Mouse (Mus musculus): ENCODE results near the gene Hrh1.

Gene Hrh1

DNA sequence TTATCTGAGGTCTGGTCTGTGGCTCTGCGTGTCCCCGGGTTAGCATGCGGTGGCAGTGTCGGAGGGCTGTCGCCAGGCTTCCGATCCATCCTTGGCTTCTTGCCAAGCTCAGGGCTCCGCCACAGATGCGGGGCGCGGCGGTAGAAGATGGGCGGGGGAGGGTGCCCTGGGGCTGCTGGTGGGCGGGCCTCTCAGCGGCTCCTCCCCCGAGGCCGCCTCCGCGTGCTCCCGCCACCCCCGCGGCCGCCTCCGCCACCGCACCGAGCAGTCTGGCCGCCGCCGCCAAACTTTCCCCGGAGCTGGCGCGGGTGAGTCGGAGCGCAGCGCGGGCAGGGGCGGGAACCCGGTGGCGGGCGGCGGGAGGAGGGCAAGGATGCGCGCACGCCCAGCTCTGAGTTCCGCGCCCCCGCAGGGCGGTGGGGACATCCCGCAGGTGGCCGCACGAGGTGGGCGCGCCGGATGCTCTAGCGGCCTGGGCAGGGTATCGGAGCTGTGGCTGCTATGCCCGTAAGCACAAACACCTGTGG is at the start of gene Hrh1:
Hrh1 (plus strand) TSS at position 246 of the 527 bp plus-strand sequence.
- peak; percentile 92 for DNase-seq

DNA sequence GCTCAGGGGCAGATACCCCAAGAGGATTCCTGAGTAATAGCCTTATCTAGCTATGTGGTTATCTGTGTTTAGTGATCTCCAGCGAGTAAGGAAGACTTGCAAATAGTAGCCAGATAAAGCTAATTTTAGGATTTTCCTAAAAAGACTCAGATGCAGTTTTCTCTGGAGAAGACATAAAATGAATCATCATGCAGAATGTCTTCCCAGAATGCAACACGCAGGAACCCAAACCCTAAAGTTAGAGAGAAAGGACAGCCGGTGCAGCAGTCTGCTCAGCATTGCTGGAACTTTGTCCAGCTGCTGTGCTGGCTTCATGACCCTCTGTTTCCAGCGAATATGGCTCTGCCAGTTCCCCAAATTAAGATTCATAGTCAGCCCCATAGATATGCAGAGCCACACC is 43.1 kb upstream of the Hrh1 start:
- DNase-seq: no peak

DNA sequence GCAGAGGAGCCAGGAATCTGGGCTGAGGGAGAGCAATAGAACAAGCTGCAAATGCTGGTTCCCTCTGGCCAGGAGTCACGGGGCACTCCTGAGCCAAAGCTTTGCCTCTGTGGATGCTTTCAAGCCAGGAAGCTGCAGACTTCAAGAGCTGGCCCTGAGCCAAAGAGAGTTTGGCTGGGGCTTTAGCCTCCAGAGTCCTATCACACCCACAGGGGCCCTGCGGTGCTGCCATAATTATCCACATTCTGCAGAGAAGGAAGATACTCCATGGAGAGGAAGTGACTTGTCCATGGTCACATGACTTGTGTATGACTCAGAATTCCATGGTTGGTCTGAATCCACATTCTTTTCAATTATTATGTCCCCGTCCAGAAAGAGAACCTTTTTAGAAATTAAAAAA is 39.6 kb upstream of the Hrh1 start:
- no peak for DNase-seq

DNA sequence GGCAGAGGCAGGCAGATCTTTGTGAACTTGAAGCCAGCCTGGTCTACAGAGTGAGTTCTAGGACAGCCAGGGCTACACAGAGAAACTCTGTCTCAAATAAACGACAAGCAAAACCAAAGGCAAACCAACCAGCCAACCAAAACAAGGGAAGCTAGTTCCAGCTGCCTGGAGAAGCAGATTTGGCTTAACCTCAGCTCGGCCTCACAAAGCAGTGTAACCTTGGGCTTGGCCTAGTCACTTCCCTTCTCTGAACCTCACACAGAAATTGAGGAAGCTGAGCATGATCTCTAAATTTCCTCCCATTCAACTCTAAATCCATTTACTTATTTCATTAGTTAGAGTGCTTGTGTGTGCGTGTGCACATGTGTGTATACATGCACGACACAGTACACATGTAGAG is 35.4 kb upstream of the Hrh1 start:
- DNase-seq: no peak

DNA sequence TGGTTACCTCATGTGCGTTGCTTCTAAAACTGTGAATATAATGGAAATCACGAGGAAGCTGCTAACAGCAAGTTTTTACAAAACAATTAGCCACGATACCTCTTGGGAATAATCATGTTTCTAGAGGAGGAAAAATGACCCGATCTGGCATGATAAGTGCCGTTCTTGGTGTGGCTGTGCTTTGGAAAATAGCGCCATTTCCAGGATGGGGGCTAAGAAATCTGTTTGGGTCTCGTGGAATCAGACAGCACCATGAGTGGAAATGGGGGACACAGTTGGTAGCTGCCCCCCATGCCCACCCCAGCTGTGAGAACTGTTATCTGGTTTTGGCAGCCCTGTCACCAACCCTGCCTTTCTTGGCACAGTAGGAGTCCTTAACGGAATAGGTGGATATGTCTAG is 34.0 kb upstream of the Hrh1 start:
- DNase-seq: no peak

DNA sequence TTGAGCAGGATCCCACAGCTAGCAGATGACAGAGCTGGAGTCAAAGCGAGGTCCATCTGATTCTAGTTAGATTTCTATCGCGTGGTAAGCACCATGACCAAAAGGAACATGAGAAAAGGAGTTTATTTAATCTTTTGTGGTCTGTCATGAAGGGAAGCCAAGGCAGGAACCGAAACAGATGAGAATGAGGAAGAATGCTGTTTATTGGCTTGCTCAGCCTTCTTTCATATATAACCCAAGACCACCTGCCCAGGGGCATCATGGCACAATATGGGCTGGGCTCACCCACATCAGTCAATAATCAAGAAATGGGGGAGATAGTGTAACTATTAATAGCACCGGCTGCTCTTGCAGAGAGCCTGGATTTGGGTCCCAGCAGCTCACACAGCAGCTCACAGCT is 33.0 kb upstream of the Hrh1 start:
- DNase-seq: no peak

DNA sequence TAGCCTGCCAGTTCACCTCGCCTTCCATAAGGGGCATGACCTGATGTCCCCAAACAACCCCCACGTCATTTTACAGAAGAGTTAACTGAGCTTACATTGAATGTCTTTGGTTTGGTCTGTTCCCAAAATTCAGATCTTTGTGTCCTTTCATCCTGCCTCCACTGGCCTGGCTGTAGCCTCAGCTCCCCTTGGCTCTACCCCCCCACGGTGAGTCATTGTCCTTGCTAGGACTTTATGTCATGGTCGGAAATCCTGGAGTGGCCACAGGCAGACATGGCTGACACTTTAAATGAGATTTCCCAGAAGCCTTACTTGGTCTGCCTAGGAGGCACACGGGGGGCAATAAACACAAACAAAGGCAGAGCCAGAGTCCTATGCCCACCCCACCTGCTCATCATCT is 31.5 kb upstream of the Hrh1 start:
- no peak for DNase-seq

DNA sequence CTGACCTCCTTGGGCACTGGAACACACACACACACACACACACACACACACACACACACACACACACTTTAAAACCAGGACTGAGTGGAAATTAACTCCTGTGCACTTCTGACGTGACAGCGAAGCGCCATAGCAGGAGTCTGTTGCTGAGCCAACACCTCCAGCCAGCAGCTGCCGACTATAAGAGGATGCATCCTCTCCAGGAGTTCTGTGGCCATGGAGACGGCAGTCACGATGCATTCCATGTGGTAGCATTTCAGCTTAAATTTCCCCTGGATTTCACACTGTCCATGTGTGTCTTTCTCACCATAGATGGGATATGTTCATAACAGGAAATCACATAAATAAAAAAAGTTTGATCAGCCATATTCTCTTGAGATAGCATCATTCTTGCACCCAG is 30.1 kb upstream of the Hrh1 start:
- no peak for DNase-seq

DNA sequence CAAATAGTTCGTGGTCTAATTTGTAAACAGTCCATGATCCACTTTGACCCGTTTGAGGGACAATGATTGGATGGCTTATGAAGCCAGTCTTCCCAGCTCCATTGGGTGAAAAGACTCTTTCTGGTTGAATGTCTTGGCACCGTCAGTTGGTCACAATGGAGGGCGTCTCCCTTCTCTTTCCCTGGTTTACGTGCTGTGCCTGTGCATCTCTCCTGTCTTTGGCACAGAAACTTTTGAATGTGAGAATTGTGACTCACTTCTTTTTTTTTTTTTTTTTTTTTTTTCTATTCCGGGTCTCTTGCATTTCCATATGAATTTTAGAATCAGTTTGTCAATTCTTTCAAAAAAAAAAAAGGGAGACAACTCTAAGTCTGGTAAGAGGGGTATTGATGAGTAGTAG is 29.5 kb upstream of the Hrh1 start:
- no peak for DNase-seq

DNA sequence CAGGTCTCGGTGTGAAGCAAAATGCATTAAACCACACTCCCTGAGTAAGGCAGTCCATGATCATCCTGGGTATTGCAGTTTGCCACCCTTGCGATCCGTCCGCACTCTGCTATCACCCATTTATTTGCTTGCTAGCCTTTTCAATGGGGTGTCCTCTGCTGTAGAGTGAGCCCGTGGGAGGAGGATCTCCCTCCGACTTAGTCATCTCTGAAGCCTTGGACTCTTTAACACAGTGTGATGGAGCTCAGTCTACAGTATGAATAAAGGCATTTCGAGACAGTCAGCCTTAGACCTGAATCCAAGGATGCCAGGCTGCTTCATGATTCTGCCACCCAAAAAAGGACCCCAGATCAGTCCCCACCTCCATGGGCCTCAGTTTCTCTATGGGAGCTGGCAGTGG is 25.0 kb upstream of the Hrh1 start:
- DNase-seq: no peak

DNA sequence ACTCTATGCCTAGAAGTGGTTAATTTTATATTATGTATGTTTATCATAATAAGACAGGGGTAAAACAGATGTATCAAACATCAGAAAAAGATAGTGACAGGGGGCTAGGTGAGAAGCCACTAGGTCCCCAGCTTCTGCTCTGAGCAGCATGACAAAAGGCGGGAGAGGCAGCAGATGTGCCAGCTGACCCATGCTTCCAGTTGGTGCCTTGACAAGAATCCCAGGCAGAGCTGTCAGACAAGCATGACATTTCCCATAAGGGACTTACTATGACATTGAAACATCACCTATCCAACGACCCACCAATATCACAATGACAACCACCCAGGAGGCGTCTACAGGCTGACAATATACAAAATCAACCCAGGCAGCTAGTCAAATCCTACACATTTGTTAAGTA is 16.9 kb upstream of the Hrh1 start:
- no peak for DNase-seq

DNA sequence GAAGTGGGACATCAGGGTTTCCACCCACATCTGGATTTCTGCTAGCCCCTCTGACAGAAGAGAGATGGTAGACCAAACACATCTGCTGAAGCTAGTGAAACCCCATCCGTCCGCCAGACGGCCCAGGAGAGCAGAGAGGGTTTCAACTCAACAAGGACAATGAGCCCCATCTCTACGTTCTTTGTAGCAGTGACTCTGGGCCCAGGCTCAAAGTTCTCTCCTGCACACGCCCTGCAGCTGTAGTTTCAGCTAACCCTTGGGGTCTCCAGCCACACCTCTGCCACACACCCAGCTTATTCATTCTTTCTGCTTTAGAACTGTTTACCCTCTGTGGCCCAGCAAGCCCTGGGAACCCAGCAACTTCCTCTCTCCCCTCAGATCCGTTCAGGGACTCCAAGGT is 10.4 kb upstream of the Hrh1 start:
- no peak for DNase-seq

DNA sequence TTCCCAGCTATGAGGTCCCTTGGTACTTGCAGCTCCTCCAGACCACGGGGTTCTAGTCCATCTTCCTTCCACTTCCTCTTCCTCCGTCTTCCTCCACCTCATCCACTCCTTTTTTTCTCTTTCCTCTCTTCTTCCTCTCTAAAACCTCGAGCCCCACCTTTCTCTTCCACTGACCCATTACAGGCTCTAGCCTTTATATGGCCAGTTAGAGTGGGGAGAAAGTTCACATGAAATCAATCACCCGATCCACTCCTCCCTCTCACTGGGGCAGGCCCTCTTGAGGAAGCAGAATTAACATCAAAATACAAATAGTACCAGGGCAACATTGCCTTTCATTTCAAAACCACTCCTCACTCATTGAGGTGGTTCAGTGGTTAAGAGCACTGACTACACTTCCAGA is 9.9 kb upstream of the Hrh1 start:
- no peak for DNase-seq

DNA sequence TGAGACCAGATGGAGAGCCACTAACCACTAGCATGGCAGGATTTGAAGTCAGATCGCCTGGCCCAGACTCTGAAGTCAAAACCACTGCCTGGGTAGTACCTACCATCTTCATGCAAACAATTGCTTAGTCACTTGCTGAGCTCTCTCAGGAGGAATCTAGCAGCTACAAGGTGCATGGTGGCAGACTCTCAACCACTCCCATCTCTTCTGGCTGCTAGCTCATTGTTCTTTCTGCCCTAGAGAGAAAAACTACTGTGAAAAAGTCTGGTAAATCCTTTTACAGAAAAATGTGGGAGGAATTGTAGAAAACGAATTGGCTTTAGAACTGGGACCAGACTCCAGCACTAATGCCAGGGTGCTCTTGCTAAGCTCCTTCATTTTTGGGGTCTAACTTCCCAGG is 7.6 kb upstream of the Hrh1 start:
- DNase-seq: no peak

DNA sequence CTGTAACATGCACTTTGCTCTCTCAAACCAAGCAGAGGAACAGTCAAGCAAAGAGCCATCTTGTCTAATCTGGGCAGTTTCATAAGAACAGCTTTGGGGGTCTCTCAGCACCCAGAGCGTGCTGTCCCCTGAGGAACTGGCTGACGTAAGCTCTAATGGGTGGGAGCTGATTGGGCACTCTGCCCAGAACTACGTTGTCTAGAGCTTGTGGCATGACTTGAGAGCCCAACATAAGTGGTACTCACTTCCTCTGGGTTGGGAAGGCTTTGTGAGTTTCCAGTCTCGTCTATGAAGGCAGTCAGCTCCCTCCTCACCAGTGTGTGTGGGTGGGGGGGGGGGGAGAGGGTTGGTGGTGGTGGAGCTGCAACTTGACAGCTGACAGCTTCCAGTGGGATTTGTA is 2.8 kb upstream of the Hrh1 start:
- DNase-seq: no peak

DNA sequence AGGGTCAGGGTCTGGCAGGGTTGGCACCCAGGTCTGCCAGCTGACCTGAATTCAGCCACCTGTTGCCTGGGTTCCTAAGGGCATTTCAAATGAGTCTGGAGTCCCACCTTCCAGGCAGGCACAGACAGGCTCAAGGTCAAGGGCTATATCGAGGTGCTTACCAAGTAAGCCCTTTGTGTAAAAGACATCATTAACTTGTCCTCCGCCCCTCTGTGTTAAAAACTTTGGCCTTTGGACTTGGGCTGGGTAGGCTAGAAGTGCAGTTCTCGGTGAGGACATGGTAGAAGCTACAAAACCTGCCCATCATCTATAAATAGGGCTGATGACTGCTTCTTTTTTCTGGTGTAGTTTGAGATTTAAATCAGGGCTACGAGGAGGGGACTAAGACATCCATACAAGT is 1.1 kb upstream of the Hrh1 start:
- DNase-seq: no peak

DNA sequence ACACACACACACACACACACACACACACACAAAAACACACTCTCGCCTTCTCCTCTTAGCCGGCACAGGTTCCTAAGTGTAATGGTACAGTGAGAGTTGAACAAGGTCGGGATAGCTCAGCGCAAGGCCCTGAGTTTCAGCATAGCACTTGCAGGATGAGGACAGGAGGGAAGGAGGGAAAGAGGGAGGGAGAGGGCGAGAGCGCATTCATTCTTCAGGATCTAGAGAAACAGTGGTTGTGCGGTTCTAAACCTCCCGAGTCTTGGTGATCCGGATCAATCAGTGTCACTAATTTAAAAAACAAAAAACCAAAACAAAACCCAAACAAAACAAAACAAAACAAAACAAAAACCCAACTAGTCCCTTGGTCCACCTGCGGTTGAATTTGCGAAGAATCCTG is 456 bp upstream of the Hrh1 start:
- no peak for DNase-seq

DNA sequence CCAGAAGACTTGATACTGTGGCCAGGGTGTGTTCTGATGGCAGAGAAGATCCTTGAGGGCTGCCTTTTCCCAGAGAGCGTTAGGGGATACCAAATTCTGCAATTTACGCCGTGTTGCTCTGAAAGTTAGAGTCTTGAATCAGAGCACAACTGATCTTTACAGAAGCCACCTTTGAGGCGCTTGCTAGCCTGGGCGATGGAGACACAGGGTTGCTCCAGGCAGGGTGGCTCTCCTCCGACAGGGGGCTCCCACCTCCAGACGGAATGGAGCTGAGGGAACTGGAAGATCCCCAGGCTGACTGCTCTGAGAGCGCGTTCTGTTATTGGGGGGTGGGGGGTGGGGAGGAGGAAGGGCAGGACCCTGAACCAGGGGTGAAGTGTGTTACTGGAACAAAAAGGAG is 890 bp downstream of the Hrh1 start:
- peak; percentile 55 for DNase-seq

DNA sequence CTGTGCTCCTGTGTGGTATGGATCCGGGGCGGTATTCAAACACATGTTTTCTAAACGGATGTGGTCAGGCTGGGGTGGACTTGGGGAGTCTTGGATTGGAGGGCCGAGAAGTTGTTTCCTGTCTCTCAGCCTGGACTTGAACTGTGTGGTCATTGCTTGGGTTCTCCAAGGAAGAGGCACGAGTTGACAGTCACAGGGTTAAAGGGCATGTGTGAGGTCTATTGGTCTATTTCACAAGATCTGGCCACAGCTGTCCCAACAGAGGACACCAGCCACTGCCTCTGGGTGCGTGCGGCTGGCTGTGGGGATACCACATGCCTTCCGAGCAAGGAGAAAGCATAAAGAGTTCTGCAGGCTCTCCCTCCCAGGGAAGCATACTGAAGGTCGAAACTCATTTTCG is 2.7 kb downstream of the Hrh1 start:
- no peak for DNase-seq

DNA sequence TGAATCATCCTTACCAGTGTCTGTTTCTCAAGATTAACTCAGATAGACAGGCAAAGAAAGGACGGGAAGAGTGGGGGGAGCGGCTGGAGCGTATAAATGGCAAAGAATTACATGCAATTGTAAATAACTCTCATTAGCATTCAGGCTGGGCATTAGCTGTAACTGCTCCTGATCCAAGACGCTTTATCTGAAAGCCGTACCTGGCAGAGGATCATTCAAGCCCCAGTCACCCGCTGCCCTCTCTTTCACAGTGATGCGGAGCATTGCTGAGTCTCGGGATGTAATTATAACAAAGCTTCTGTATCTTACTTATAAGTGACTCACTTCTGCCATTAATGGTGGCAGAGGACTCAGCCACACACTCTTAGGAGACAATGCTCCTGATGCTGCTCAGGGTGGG is 3.1 kb downstream of the Hrh1 start:
- DNase-seq: no peak

DNA sequence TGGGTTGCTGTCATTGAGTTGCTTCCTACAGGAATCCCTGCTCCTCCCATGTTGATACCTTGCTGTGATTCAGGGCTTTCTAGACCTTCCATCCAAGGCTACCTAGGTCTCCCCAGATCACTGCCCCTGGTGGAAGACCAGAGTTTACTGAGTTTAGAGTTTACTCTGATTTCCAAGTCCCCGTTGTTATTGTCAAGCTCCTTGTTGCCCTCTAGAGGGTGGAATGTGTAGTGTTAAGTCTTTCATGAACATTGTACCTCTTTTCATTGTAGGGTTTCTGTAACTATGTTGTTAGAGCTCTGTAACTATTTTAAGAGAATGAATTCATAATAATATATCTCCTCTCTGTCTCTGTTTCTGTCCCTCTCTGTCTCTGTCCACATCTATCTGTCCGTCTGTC is 4.4 kb downstream of the Hrh1 start:
- DNase-seq: peak; percentile 31

DNA sequence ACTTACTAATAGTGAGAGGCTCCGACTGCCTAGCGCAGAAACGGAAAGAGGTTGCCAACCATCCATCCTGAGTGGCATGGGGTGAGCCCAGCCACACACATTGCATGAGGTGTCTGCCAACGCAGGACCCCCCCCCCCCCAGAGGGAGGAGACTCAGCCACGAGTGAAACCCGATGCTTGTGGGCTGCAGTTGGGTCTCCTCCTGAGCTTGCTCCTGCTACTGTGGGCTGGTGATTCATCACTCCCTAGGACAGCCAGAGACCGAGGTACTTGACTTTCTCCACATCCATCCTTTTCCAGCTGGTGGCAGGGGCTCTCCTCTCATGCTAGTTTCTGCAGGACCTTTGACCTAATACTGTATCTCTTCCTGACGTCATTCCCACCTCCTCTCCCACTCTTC is 5.9 kb downstream of the Hrh1 start:
- no peak for DNase-seq

DNA sequence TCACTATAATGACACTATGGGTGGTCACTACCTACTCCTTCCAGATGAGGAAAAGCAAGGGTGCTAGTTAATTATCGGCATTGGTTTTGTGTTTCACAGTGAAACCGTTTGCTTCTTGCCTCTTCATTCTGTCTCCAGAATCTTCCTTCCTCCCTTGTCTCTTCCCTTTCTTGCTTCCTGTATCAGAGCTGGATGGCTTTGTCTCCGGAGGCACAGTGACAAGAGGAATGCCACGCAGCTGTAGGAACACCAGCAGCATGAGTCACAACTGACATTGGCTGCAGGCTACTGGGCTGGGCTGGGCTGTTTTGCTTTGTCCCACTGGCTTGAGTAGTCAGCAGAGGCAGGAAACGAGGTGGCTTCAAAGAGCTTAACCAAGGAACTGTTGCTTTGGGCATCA is 6.4 kb downstream of the Hrh1 start:
- DNase-seq: no peak

DNA sequence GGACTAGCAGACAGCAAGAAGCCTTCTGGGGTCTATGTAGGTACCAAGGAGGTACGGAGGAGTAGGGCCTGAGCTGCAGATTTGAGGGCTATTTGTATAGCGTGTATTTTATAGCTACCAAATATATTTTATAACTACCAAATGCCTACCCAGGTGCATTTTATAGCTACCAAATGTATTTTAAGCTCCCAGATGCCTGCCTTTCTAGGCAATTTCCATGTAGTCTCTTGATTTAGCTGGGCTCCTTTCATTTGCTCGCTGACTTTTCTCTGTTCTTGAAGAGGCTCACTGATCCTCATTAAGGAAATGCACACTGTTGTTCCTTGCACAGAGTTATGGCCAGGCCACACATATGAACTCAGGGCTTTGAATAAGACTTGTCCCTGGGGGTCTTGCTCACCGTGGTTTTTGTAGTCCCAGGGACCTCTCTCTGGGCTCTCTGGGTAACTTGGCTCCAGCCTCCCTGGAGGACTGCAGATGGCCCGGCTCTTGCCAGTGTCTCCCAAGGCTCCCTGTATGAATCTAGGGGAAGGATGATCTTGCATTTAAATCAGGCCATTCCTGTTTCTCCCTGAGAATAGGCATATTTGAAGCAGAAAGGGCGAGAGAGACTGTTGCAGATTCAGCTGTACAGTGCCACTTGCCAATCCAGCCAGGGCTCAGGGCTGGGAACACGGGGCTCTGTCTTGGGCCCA is 7.2 kb downstream of the Hrh1 start:
- no peak for DNase-seq

DNA sequence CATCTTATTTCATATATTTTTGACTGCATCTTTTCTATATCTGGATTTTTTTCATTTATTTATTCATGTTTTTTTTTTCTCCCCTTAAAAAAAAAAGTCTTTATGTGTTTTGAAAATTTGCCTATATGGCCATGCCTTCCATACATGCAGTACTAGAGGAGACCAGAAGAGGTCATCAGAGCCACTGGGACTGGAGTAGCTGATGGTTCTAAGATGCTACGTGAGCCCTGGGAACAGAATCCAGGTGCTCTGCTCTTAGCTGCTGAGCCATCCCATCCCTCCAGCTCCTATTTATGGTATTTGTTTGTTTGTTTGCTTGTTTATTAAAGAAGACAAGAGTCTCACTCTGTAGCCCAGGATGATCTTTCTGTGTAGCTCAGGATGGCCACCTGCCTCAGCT is 8.9 kb downstream of the Hrh1 start:
- DNase-seq: peak; percentile 45

DNA sequence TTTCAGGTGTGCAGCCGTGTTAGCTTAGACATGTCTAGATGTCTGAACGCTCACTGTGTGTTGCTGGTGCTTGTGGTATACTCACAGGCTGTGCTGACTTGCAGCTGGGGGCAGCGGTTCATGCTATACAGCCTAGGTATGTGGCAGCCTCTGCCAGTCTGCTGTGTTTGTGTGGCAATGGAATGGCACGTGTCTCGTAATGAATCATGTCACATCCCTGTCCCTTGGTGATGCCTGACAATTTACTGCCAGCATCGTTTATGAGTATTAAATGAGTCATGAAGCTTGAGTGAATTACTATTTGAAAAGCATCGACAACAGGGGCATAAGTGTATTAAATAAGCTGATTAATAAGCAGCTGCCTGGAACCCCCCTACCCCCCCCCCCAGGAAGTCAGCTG is 9.3 kb downstream of the Hrh1 start:
- DNase-seq: peak; percentile 43
